Mouse (Mus musculus): ENCODE measurements at regions not wholly inside any gene's neighbourhood (a gene's known extent, or its start where the extent isn't known, plus 50 kb on each side); places are given as distances from the start of the nearest gene placed in this dataset.

- Histone ChIP-seq H3K27ac (replicated peaks) (no peak overlapping the region), H3K4me2 (no peak overlapping the region), H3K9ac (no peak overlapping the region), H3K9me3 (no peaks in the 10 kb centered on the region), H3K36me3 (no peaks in the 10 kb centered on the region), H3K27me3 (no peaks in the 10 kb centered on the region), H3K4me3 (no peak overlapping the region), H3K4me1 (replicated peaks) (no peaks in the 10 kb centered on the region)
- 80% methylated on average over 6 of the region's 6 CpGs for WGBS
- ATAC-seq (ENCODE audit: low read depth): no peak
Observed at GRCm38 (mm10) chr11:111484981-111485380, 419.0 kb downstream of the Kcnj2 start.

DNA sequence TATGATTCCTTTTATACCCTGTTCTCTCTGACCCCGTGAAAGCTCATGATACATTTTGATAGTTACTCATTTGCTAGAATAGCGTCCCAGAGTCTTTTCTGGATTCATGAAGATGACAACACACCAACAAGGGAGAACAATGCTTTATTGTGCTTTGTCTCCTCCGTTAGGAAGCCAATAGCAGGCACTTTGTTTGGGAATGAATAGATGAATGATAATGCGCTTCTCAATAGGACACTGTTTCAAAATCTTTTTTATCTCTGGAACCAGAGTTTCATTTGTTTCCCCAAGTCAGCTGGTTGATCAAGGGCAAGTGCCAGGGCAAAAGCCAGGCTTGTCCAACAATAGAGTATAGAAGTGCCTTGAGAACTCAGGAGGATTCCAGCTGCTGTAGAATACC lies 446.5 kb downstream of the Kcnj2 start:
- Histone ChIP-seq H3K27me3 (no peaks in the 10 kb centered on the region), H3K4me2 (no peak overlapping the region), H3K4me3 (no peak overlapping the region), H3K9me3 (no peaks in the 10 kb centered on the region), H3K27ac (replicated peaks) (no peak overlapping the region), H3K36me3 (no peaks in the 10 kb centered on the region), H3K9ac (no peak overlapping the region), H3K4me1 (replicated peaks) (peaks cover 9% of the 10 kb centered on the region)
- no peak for ATAC-seq (ENCODE audit: low read depth)
- 22% methylated on average over 4 of the region's 4 CpGs for WGBS

- peak; percentile 83 for ATAC-seq (ENCODE audit: low read depth)
- no peaks in the 10 kb centered on the region for H3K9me3 ChIP-seq
- no peaks in the 10 kb centered on the region for H3K4me1 ChIP-seq (replicated peaks)
- H3K4me2 ChIP-seq: peak overlapping the region; percentile 34
- H3K36me3 ChIP-seq: no peaks in the 10 kb centered on the region
- H3K27me3 ChIP-seq: no peaks in the 10 kb centered on the region
- WGBS: 41% methylated on average over 8 of the region's 8 CpGs
- no peak overlapping the region for H3K9ac ChIP-seq
- H3K4me3 ChIP-seq: no peak overlapping the region
- peak overlapping the region; percentile 39; the same call in 1 of the 2 replicates for H3K27ac ChIP-seq (replicated peaks)
Observed at GRCm38 (mm10) chr11:111522716-111523115, 456.8 kb downstream of the Kcnj2 start.

- WGBS: 56% methylated on average over 8 of the region's 8 CpGs
- H3K4me3 ChIP-seq: no peak overlapping the region
- peak overlapping the region; percentile 34; the same call in 1 of the 2 replicates for H3K4me2 ChIP-seq
- no peaks in the 10 kb centered on the region for H3K27me3 ChIP-seq
- no peaks in the 10 kb centered on the region for H3K9me3 ChIP-seq
- ATAC-seq (ENCODE audit: low read depth): no peak
- H3K4me1 ChIP-seq (replicated peaks): no peaks in the 10 kb centered on the region
- no peak overlapping the region for H3K27ac ChIP-seq (replicated peaks)
- H3K9ac ChIP-seq: no peak overlapping the region
- no peaks in the 10 kb centered on the region for H3K36me3 ChIP-seq
Observed at GRCm38 (mm10) chr11:111523465-111523864, 457.5 kb downstream of the Kcnj2 start.

- Histone ChIP-seq H3K27ac (replicated peaks) (no peak overlapping the region), H3K27me3 (no peaks in the 10 kb centered on the region), H3K4me1 (replicated peaks) (no peaks in the 10 kb centered on the region), H3K4me3 (no peak overlapping the region), H3K4me2 (no peak overlapping the region), H3K9ac (no peak overlapping the region), H3K9me3 (no peaks in the 10 kb centered on the region), H3K36me3 (no peaks in the 10 kb centered on the region)
- no peak for ATAC-seq (ENCODE audit: low read depth)
- 87% methylated on average over 6 of the region's 6 CpGs for WGBS
Observed at GRCm38 (mm10) chr11:111526010-111526742, 460.2 kb downstream of the Kcnj2 start.

- H3K27ac ChIP-seq (replicated peaks): no peak overlapping the region
- ATAC-seq (ENCODE audit: low read depth): no peak
- no peak overlapping the region for H3K9ac ChIP-seq
- H3K36me3 ChIP-seq: no peaks in the 10 kb centered on the region
- H3K4me1 ChIP-seq (replicated peaks): no peaks in the 10 kb centered on the region
- H3K27me3 ChIP-seq: peaks cover 7% of the 10 kb centered on the region; the same call in 1 of the 2 replicates
- no peak overlapping the region for H3K4me2 ChIP-seq
- 84% methylated on average over 9 of the region's 9 CpGs for WGBS
- no peaks in the 10 kb centered on the region for H3K9me3 ChIP-seq
- H3K4me3 ChIP-seq: no peak overlapping the region
Observed at GRCm38 (mm10) chr11:111529591-111529990, 463.6 kb downstream of the Kcnj2 start.

DNA sequence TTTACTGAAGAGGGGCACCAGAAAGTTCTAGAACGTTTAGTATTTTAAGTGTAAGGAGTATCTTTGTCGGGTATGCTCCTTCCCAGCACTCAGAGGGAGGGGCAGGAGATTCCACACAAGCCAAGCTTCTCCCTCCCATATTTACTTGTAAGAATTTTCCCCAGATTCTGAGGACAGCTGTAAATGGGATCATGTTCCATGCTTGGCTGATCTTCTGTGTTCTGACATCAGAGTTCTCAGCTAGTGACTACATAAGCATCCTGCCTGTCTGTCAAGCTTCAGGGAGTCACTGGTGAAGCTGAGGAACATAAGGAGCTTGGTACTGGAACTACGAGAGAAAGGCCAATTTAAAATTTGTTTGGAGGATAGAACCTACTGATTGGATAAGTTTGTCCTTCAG lies 464.9 kb downstream of the Kcnj2 start:
- Histone ChIP-seq H3K4me3 (no peak overlapping the region), H3K9ac (no peak overlapping the region), H3K36me3 (no peaks in the 10 kb centered on the region), H3K4me1 (replicated peaks) (no peaks in the 10 kb centered on the region), H3K27ac (replicated peaks) (no peak overlapping the region), H3K9me3 (no peaks in the 10 kb centered on the region), H3K4me2 (no peak overlapping the region), H3K27me3 (peaks cover 12% of the 10 kb centered on the region)
- no peak for ATAC-seq (ENCODE audit: low read depth)
- 82% methylated on average over 3 of the region's 3 CpGs for WGBS

- 33% methylated on average over 5 of the region's 5 CpGs for WGBS
- H3K4me3 ChIP-seq: no peak overlapping the region
- no peak overlapping the region for H3K4me2 ChIP-seq
- no peak overlapping the region for H3K27ac ChIP-seq (replicated peaks)
- H3K27me3 ChIP-seq: peaks cover 12% of the 10 kb centered on the region
- H3K9ac ChIP-seq: no peak overlapping the region
- no peaks in the 10 kb centered on the region for H3K9me3 ChIP-seq
- no peaks in the 10 kb centered on the region for H3K36me3 ChIP-seq
- ATAC-seq (ENCODE audit: low read depth): no peak
- no peaks in the 10 kb centered on the region for H3K4me1 ChIP-seq (replicated peaks)
Observed at GRCm38 (mm10) chr11:111532457-111532856, 466.5 kb downstream of the Kcnj2 start.

DNA sequence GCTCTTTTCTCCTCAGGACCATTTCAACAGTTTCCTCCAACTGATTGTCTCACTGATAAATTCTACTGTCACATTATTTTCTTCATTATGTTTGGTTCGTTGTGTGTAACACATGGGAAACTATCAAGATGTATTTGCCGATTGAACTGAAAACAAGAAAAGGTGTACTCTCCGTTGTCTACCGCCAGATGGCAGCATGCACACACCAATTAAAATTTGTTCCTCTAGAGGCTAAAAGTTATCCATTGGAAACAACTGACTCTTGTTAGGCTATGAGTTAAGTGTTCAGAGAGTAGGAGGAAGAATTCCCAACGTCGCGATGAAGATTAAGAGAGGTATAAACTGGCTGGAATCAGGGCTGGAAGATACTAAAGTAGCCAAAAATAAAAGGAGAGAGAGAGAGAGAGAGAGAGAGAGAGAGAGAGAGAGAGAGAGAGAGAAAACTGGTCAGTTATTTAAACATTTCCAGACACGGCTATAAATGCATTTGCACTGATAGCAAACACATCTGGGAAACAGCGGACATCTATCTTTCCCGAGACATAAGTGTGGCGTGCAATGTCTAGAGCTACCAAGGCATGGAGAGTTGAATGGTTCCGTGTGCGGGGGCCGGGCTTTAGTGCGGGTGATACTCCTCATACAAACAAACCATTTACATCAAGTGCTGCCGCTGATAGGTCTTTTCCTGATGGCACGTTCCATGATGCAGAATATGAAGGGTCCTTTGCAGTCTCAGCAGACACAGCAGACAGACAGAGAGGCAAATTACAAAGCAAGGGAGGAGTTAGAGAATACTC lies 470.3 kb downstream of the Kcnj2 start:
- Histone ChIP-seq H3K9me3 (no peaks in the 10 kb centered on the region), H3K27me3 (peaks cover 17% of the 10 kb centered on the region), H3K4me3 (no peak overlapping the region), H3K36me3 (no peaks in the 10 kb centered on the region), H3K4me2 (0 out of 2 replicates have a peak overlapping the region, but pooled peaks have one; percentile 22), H3K4me1 (replicated peaks) (no peaks in the 10 kb centered on the region), H3K27ac (replicated peaks) (no peak overlapping the region), H3K9ac (no peak overlapping the region)
- no peak for ATAC-seq (ENCODE audit: low read depth)
- 46% methylated on average over 17 of the region's 17 CpGs for WGBS

GRCm38 (mm10) chr11:111537654-111538053 lies 471.7 kb downstream of the Kcnj2 start:
- H3K27ac ChIP-seq (replicated peaks): no peak overlapping the region
- peaks cover 17% of the 10 kb centered on the region for H3K27me3 ChIP-seq
- 30% methylated on average over 3 of the region's 3 CpGs for WGBS
- ATAC-seq (ENCODE audit: low read depth): no peak
- no peaks in the 10 kb centered on the region for H3K36me3 ChIP-seq
- H3K9ac ChIP-seq: no peak overlapping the region
- no peaks in the 10 kb centered on the region for H3K4me1 ChIP-seq (replicated peaks)
- H3K4me2 ChIP-seq: no peak overlapping the region
- H3K9me3 ChIP-seq: no peaks in the 10 kb centered on the region
- no peak overlapping the region for H3K4me3 ChIP-seq

DNA sequence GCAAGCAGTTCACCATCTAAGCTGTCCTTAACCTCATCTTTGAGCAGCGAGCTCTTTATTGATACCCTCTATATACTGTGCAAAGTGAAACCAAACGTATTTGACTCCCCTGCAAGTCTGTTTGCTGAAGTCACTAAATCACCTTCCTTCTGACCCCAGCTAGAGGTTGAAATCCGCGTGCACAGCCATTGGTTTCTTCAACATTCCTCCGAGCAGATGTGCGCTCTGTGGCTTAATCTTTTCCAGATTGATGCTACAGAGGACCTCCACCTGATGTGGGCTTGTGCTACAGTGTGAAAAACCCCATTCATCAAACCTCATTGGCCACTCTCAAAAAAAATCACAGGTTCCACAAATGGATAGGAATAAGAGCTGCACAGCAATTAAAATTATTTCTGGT lies 474.0 kb downstream of the Kcnj2 start:
- no peak overlapping the region for H3K9ac ChIP-seq
- no peak overlapping the region for H3K27ac ChIP-seq (replicated peaks)
- H3K9me3 ChIP-seq: no peaks in the 10 kb centered on the region
- H3K4me2 ChIP-seq: no peak overlapping the region
- H3K36me3 ChIP-seq: no peaks in the 10 kb centered on the region
- H3K27me3 ChIP-seq: peaks cover 10% of the 10 kb centered on the region
- no peaks in the 10 kb centered on the region for H3K4me1 ChIP-seq (replicated peaks)
- 67% methylated on average over 6 of the region's 6 CpGs for WGBS
- no peak for ATAC-seq (ENCODE audit: low read depth)
- H3K4me3 ChIP-seq: no peak overlapping the region

GRCm38 (mm10) chr11:111545291-111545690 lies 479.3 kb downstream of the Kcnj2 start:
- no peak overlapping the region for H3K4me2 ChIP-seq
- no peak for ATAC-seq (ENCODE audit: low read depth)
- no peak overlapping the region for H3K27ac ChIP-seq (replicated peaks)
- H3K9me3 ChIP-seq: no peaks in the 10 kb centered on the region
- WGBS: 90% methylated on average over 4 of the region's 4 CpGs
- H3K4me3 ChIP-seq: no peak overlapping the region
- H3K9ac ChIP-seq: no peak overlapping the region
- no peaks in the 10 kb centered on the region for H3K27me3 ChIP-seq
- no peaks in the 10 kb centered on the region for H3K4me1 ChIP-seq (replicated peaks)
- no peaks in the 10 kb centered on the region for H3K36me3 ChIP-seq
